8 mouse cellular contexts compared by ENCODE assay signal in genomic region chr2:65414237-65414636, GRCm38 (mm10). TPM values are rescaled to one million over a fixed set of nuclear protein-coding genes. Genes with fewer than 3 reads are reported as not detected.
DNase-seq lines count a peak whose midpoint lies in the region; ATAC-seq and TF ChIP-seq lines count a peak whose summit lies in the region.

No protein-coding gene starts in this region.

- H3K4me2 ChIP-seq in intestine, postnatal 0 days (replicated peaks; ENCODE audit: low read depth), result peak overlapping the region; percentile 64
- H3K4me2 ChIP-seq in liver, embryonic 15.5 days, result peak overlapping the region; percentile 55

- H3K36me3 ChIP-seq in intestine, postnatal 0 days (ENCODE audit: control insufficient read depth, insufficient read depth), result no peaks in the 10 kb centered on the region
- H3K36me3 ChIP-seq in liver, embryonic 15.5 days (replicated peaks), result no peaks in the 10 kb centered on the region

- DNase-seq in layer of hippocampus, adult 11-12 months (ENCODE audit: low spot score), result peak; percentile 27
- no peak for DNase-seq in layer of hippocampus, adult 9-11 months
- peak; percentile 38 to 48 for DNase-seq in cerebellum, postnatal 14 days
- DNase-seq in heart, adult 8-10 months (ENCODE audit: low spot score), result peak; percentile 33
- DNase-seq in natural killer cell, adult 2 months (ENCODE audit: low spot score in 2 of 2), result peak; percentile 8 to 11
- peak; percentile 19 for DNase-seq in thymus, postnatal 25 days

- H3K27me3 ChIP-seq in intestine, postnatal 0 days (replicated peaks; ENCODE audit: control insufficient read depth, insufficient read depth, low read length), result no peaks in the 10 kb centered on the region
- no peaks in the 10 kb centered on the region for H3K27me3 ChIP-seq in liver, embryonic 15.5 days

- H3K9ac ChIP-seq in intestine, postnatal 0 days (ENCODE audit: low read depth, low read length), result no peak overlapping the region
- H3K9ac ChIP-seq in liver, embryonic 15.5 days, result no peak overlapping the region

- no peaks in the 10 kb centered on the region for H3K9me3 ChIP-seq in intestine, postnatal 0 days (ENCODE audit: control insufficient read depth)
- H3K9me3 ChIP-seq in liver, embryonic 15.5 days (replicated peaks), result no peaks in the 10 kb centered on the region

- H3K4me1 ChIP-seq in intestine, postnatal 0 days (replicated peaks; ENCODE audit: control insufficient read depth, insufficient read depth, low read length), result no peaks in the 10 kb centered on the region
- no peaks in the 10 kb centered on the region for H3K4me1 ChIP-seq in liver, embryonic 15.5 days (replicated peaks)

- 0% methylated on average over 7 of the region's 7 CpGs for WGBS in intestine, postnatal 0 days
- 0% methylated on average over 7 of the region's 7 CpGs for WGBS in liver, embryonic 15.5 days (ENCODE audit: insufficient replicate concordance)

- peak overlapping the region; percentile 24 for H3K4me3 ChIP-seq in intestine, postnatal 0 days (ENCODE audit: low read depth, low read length)
- H3K4me3 ChIP-seq in liver, embryonic 15.5 days (replicated peaks), result no peak overlapping the region; the same call in 1 of the 2 replicates

- H3K27ac ChIP-seq in intestine, postnatal 0 days (ENCODE audit: low read depth, low read length), result no peak overlapping the region
- no peak overlapping the region for H3K27ac ChIP-seq in liver, embryonic 15.5 days (replicated peaks)

- no peak for ATAC-seq in intestine, postnatal 0 days
- no peak for ATAC-seq in liver, embryonic 15.5 days (ENCODE audit: insufficient read depth)

- no peak for TF ChIP-seq CTCF in intestine, postnatal 0 days (IDR thresholded peaks at IDR 0.05; ENCODE audit: low read depth)

RNA-seq across cellular contexts. Expression of gene Slc38a11, which starts 50.4 kb away (rescaled TPM):
- 1 to 10 TPM in 3 of 4 experiments, under 1 TPM in 1; 0.91 to 2.5 (median 1.6) TPM for total RNA-seq in heart, adult 8-10 months (2022)
- polyA plus RNA-seq in intestine, postnatal 0 days (2015; fragmentation: Nextera tagmentation; extraction: Ambion mirVana), result 0.50 and 0.63 TPM in 2 replicates
- polyA plus RNA-seq in liver, embryonic 15.5 days (2015; fragmentation: Nextera tagmentation; extraction: Ambion mirVana), result 0.07 TPM in 1 of 2 replicates, not detected in the other
